Mouse (Mus musculus): ENCODE data around the gene Fam240a.

DNA sequence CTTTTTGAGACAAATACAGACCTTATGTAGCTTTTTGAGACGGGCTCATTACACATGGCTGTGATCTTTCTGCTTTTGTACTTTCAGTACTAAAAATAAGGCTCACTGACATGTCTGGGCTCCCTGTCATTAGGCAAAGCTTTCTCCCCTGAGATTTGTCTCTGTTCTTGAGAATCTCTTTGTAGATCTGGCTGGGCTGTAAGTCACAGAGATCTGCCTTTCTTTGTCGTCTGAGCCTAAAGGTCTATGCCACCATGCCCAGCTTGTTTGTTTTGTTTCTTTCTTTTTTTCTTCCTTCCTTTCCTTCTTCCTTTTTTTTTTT, 49.2 kb upstream of the Fam240a start:
- TF ChIP-seq POLR2AphosphoS5 (IDR thresholded peaks at IDR 0.05; ENCODE audit: insufficient replicate concordance, low read depth, low read length) (no peak), CTCF (IDR thresholded peaks at IDR 0.05; ENCODE audit: low read depth, low read length) (no peak), GATA1 (IDR thresholded peaks at IDR 0.05; ENCODE audit: borderline replicate concordance, low read length) (no peak), TAL1 (conservative IDR thresholded peaks at IDR 0.05; ENCODE audit: low read depth, low read length) (no peak)
